Mouse (Mus musculus): ENCODE results near the gene Aldh16a1.
"Not testable (repeated sequence)": the region's sequence is repeated elsewhere in the genome, so short reads cannot be mapped to it uniquely, and the experiment has no call there.

Gene Aldh16a1

DNA sequence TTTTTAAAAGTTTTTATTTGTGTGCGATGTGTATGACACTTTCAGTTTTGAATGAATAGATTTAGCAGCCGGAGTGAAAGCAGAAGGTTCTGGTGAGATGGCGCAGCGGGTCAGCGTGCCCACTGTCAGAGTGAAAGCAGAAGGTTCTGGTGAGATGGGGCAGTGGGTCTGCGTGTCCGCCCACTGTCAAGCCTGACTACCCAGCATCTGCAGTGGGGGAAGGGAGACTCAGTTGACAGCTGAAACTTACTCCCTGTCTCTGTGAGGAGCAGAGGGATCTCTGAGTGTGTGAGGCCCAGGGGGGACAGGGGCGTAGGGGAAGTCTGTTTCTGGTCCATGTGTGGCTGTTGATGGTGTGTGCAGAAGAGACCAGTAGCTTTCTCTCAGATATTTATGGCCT, 36.8 kb downstream of the Aldh16a1 start:
- no peak for DNase-seq (ENCODE audit: low spot score in 2 of 2)

DNA sequence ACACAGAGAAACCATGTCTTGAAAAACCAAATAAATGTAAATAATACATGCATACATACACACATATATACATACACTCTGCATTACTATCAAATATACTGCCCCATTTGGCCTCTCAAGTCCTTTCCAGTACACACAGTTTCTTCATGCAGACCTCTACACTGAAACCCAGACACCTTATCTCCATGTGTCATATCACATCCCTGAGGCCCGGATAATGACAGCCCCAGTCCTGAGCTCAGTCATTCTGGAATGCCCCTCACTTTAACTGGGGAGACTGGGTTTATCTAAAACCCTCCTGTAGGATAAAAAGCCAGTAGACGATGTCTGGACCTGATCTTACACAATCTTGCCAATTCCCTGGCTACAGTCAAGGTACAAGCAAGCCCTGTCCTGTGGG, 40.9 kb downstream of the Aldh16a1 start:
- no peak for DNase-seq (ENCODE audit: low spot score in 2 of 2)

- DNase-seq (ENCODE audit: low spot score in 2 of 2), result no peak
These were observed 41.9 kb downstream of the Aldh16a1 start for GRCm38 (mm10) chr7:45112529-45112928.

DNA sequence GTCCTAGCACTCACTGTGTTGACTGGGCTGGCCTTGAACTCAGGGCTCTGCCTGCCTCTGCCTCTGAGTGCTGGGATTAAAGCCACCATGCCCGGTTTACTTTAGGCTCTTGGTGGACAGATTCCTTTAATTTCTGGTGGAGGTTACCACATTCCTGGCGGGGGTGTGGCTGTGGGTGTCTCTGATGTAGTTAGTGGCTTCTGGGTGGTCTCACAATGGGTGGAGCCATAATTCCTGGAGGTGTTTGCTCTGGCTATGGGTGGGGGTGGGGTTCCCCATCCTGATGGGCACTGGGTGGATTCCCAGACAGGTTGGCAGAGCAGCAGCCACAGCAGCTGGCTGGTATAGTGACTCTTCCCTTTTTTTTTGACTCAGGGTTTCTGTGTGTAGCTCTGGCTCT, 42.4 kb downstream of the Aldh16a1 start:
- no peak for DNase-seq (ENCODE audit: low spot score in 2 of 2)

DNA sequence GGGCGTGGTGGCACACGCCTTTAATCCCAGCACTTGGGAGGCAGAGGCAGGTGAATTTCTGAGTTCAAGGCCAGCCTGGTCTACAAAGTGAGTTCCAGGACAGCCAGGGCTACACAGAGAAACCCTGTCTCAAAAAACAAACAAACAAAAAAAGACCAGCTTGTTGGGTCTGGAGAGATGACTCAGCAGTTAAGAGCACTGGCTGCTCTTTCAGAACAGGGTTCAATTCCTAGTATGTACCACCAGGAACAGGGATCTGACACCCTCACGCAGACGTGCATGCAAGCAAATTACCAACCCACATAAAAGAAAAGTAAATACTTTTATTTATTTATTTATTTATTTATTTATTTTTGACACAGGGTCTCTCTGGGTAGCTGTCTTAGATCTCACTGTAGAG, 44.3 kb downstream of the Aldh16a1 start:
- not testable (repeated sequence) for DNase-seq (ENCODE audit: low spot score in 2 of 2)

- DNase-seq (ENCODE audit: low spot score in 2 of 2), result no peak
These were observed 47.2 kb downstream of the Aldh16a1 start for GRCm38 (mm10) chr7:45107052-45107645.

DNA sequence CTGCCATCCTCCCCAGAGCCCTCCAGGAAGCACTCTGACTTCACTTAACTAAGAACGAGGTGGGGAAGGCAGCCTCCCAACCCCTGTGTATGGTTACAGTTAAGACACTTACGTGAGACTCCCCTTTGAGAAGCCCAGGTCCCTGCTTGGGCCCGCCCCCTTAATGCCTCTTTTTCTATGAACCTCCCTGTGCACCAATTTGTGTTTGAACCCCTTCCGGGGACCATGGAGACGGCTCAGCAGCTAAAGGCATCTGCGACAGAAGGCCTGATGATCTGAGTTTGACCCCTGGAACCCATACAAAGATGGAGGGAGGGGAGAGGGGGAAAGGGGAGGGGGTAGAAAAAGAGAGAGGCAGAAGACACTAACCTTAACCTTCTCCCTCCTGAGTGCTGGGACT, 47.9 kb downstream of the Aldh16a1 start:
- no peak for DNase-seq (ENCODE audit: low spot score in 2 of 2)

- no peak for DNase-seq (ENCODE audit: low spot score in 2 of 2)
These were observed 48.9 kb downstream of the Aldh16a1 start for GRCm38 (mm10) chr7:45105491-45105890.

GRCm38 (mm10) chr7:45104941-45105340, 49.4 kb downstream of the Aldh16a1 start:
- DNase-seq (ENCODE audit: low spot score in 2 of 2), result no peak

- DNase-seq (ENCODE audit: low spot score in 2 of 2), result no peak
These were observed 50.7 kb downstream of the Aldh16a1 start, which contains the start of gene Fcgrt for GRCm38 (mm10) chr7:45103652-45104180. TSS of gene Fcgrt (minus strand) at chr7:45103851.

GRCm38 (mm10) chr7:45102940-45103585, 51.3 kb downstream of the Aldh16a1 start:
- no peak for DNase-seq (ENCODE audit: low spot score in 2 of 2)

DNA sequence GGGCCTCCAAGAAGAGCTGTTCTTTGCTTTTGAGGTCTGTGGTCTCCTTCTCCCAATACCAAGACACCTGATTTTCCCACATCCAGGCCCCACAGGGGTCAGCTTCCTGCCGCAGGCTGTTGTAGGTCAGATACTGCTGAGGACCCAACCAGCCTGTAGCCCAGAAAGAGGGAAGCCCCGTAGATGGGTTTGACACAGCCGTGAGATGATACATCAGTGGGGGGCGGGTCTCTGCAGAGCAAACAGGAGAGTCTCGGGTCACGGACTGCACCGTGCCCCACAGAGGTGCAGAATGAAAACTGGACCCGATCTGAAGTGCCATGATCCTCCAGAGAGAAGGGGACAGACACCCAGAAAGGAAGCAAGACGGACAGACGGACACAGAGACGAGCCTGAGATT, 51.9 kb downstream of the Aldh16a1 start:
- DNase-seq (ENCODE audit: low spot score in 2 of 2), result no peak

DNA sequence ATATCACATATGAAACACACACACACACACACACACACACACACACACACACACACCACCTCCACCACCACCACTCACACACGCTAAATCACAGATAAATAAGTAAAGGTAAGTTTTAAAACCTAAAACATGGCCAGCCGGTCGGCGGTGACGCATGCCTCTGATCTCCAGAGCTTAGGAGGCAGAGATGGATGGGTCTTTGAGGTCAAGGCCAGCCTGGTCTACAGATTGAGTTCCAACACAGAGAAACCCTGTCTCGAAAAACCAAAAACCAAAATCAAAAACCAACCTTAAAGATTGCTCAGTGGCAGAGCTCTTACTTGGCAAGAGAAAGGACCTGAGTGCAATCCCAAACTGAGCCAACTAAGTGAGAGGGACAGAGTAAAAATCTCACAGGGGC, 54.3 kb downstream of the Aldh16a1 start:
- DNase-seq (ENCODE audit: low spot score in 2 of 2), result no peak

GRCm38 (mm10) chr7:45098541-45099240, 55.7 kb downstream of the Aldh16a1 start:
- no peak for DNase-seq (ENCODE audit: low spot score in 2 of 2)

- DNase-seq (ENCODE audit: low spot score in 2 of 2), result no peak
These were observed 56.9 kb downstream of the Aldh16a1 start for GRCm38 (mm10) chr7:45097479-45097878.

GRCm38 (mm10) chr7:45095965-45096364, 58.4 kb downstream of the Aldh16a1 start:
- not testable (repeated sequence) for DNase-seq (ENCODE audit: low spot score in 2 of 2)

DNA sequence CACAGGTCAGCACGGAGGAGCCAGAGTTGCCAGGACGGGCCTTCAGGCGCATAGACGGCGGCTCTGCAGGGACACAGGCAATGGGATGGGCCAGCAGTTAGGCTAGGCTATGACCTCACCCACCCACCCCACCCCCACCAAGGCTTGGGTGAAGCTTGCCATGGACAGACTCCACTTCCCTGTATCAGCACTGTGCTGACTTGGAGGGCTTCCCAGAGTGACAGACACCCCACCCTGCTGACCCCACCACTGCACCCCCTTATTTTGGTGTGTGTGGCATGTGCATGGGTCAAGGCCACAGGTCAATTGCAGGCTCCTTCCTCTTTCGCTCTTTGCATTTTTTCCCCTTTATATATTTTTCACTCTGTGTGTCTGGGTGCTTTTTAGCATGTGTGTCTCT, 59.0 kb downstream of the Aldh16a1 start:
- no peak for DNase-seq (ENCODE audit: low spot score in 2 of 2)

GRCm38 (mm10) chr7:45094121-45094520, 60.3 kb downstream of the Aldh16a1 start:
- no peak for DNase-seq (ENCODE audit: low spot score in 2 of 2)

- DNase-seq (ENCODE audit: low spot score in 2 of 2), result no peak
These were observed 60.9 kb downstream of the Aldh16a1 start for GRCm38 (mm10) chr7:45093516-45093905.

DNA sequence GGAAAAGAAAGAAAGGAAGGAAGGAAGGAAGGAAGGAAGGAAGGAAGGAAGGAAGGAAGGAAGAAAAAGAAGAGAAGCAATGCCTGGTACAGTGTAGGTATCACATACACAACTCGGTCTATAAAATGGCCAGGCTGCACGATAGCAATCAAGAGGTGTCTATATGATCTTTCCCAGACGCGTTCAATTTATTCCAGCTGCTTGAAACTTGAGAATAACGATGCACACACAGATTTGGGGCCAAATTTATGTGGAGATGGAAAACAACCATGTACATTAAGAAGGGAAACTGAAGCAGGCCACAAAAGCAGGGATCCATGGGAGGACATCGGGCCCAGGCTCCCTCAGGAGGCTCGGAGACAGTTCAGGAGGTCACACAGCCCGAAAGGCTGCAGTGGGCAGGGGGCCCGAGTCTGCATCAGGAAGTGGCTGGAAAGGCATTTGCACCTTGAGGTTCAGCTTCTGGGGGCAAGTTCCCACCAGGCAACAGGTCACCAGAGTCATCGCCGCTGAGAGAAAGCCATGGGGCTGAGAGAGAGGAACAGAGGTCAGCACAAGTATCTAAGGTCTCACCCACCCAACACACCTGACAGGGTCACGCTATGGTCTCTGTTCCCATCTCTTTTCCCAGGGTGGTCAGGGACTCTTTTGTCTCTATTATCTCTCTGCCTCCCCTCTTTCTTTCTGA, 61.4 kb downstream of the Aldh16a1 start:
- DNase-seq (ENCODE audit: low spot score in 2 of 2), result no peak

DNA sequence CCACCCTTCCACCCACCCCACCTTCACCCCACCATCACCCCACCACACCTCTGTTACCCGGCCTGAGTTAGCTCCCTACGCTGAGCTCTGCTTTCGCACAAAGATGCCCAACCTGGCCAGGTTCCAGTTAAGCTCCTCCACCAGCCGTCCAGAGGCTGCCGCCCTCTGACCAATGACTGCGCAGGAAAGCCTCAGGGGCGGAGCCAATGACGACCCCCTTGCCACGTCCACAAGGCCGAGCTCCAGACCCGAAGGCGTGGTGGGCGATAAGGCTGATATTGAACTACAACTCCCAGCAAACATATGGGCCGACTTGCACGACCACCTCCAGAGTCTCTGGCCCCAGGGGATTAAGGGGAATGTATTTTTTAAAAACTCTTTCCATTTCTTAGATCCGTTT, 62.3 kb downstream of the Aldh16a1 start, which contains the start of gene Rcn3:
TSS of gene Rcn3 (minus strand) at position 174 of the 400 bp plus-strand sequence.
- DNase-seq (ENCODE audit: low spot score in 2 of 2), result peak in 1 of 2 experiments; percentile 33

All from spleen, postnatal 14 days (tissue).